Mouse (Mus musculus) lung, embryonic 16.5 days (tissue): Measurements from ENCODE around the gene Htr1d. TPM values are rescaled to one million over a fixed set of nuclear protein-coding genes. Genes with fewer than 3 reads are reported as not detected.

Experiments used
- ATAC-seq: fragments of 200-750 bp; cut with Nextera tagmentation; 2 replicates; pipeline ENCODE4 v1.8.0; 2017; ENCODE audit warnings: low read depth, mild to moderate bottlenecking, moderate library complexity
- H3K27ac ChIP-seq: fragments of 300-500 bp; sonication (generic); 2 replicates; pipeline ENCODE4 v1.5.1; 2014; ENCODE audit warnings: mild to moderate bottlenecking, control low read depth, low read length
- H3K27me3 ChIP-seq: fragments of 300-500 bp; sonication (generic); 2 replicates; pipeline ENCODE4 v1.6.1; 2014; ENCODE audit warnings: low read depth, low read length, mixed read lengths; ENCODE audit not compliant: control insufficient read depth, insufficient read depth
- H3K36me3 ChIP-seq: fragments of 300-500 bp; sonication (generic); 2 replicates; pipeline ENCODE4 v1.6.1; 2014; ENCODE audit warnings: low read length; ENCODE audit not compliant: control insufficient read depth, insufficient read depth
- H3K4me1 ChIP-seq: fragments of 300-500 bp; sonication (generic); replicated peaks from 2 replicates; pipeline ENCODE4 v1.6.1; 2014; ENCODE audit warnings: low read length, mixed read lengths; ENCODE audit not compliant: control insufficient read depth, insufficient read depth
- H3K4me2 ChIP-seq: fragments of 300-500 bp; sonication (generic); 2 replicates; pipeline ENCODE4 v1.6.1; 2014; ENCODE audit warnings: low read depth, low read length, control low read depth
- H3K4me3 ChIP-seq: fragments of 300-500 bp; sonication (generic); 2 replicates; pipeline ENCODE4 v1.5.1; 2014; ENCODE audit warnings: mild to moderate bottlenecking, low read length, control low read depth
- H3K9ac ChIP-seq: fragments of 300-500 bp; sonication (generic); 2 replicates; pipeline ENCODE4 v1.6.1; 2014; ENCODE audit warnings: low read length, control low read depth
- H3K9me3 ChIP-seq: fragments of 300-500 bp; sonication (generic); 2 replicates; pipeline ENCODE4 v1.6.1; 2016; ENCODE audit warnings: low read length; ENCODE audit not compliant: control insufficient read depth
- WGBS: fragments of 180-500 bp; shearing (Covaris S2); extraction: QIAGEN DNeasy Blood & Tissue Kit; methylation state at CpG from one replicate; pipeline ENCODE4 v1.1.7; 2014; 5-methylcytosine and 5-hydroxymethylcytosine counted together
- polyA plus RNA-seq: library from polyadenylated mRNA; unstranded; fragments of >200 nt; fragmentation: Nextera tagmentation; extraction: Ambion mirVana; gene quantifications from 2 replicates; pipeline ENCODE4 v1.2.1, GENCODE M21; 2015

Htr1d gene
- polyA plus RNA-seq, 1 experiment from 2014 or later, result not detected

DNA sequence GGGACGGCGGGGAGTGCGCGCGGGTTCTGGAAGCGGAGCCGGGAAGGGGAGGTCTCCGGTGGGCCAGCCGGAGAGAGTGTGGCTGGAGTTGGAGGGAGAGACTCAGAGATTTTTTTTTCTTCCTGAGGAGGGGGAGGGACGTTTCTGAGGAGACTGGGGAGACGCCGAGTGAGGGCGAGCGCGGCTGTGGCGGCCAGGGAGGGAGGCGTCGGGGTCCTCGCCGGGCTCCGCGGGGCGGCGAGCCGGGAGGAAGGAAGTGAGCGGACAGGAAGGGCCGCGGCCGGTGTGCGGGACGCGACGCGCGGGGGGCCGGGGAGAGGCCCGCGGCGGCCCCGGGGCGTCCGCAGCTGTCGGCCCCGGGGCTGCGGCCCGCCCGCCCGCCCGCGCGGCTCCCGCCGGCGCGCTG lies 46.6 kb downstream of the Htr1d start:
- Histone ChIP-seq H3K4me2 (peak overlapping the region; percentile 67), H3K9me3 (no peaks in the 10 kb centered on the region), H3K9ac (peak overlapping the region; percentile 93), H3K36me3 (no peaks in the 10 kb centered on the region), H3K4me3 (peak overlapping the region; percentile 90), H3K27me3 (no peaks in the 10 kb centered on the region), H3K4me1 (peaks cover 13% of the 10 kb centered on the region), H3K27ac (peak overlapping the region; percentile 97)
- WGBS, result under 1% methylated on average over 20 of the region's 55 CpGs
- ATAC-seq, result peak; percentile 90

DNA sequence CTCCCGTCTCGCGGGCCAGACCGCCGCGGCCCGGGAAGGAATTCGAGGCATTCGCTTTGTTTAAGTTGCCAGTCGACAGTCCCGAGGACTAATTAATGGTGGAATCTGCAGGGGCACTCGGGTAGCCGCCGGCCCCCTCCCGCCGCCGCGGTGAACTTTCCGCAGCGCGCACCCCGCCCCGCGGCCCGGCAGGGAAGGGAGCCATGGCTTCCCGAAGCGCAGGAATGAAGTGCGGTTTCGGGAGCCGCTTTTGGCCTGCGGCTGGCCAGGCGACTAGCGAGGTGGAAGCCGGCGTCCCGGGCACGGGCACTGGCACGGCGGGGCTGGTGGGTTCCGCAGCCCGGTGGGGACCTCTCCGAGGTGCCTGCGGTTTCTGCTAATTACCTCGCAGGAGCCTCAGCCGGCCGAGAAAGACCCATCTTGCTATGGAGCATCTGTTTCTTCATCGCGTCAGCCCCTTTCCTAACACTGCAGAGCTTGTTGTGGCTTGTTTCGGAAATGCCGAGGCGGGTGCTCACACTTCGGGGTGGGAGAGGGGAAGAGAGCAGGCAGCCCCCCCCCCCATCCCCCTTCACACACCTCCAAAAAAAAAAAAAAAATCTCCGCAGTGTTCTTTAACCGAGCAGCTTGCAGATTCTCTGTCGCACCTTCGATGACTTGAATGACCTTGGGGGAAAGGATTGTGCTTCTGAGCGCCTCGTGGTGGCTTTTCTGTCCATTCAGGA lies 47.2 kb downstream of the Htr1d start:
- Histone ChIP-seq H3K27me3 (no peaks in the 10 kb centered on the region), H3K27ac (peak overlapping the region; percentile 97), H3K4me2 (peak overlapping the region; percentile 67), H3K9ac (peak overlapping the region; percentile 93), H3K4me3 (peak overlapping the region; percentile 90), H3K36me3 (no peaks in the 10 kb centered on the region), H3K9me3 (no peaks in the 10 kb centered on the region), H3K4me1 (peaks cover 13% of the 10 kb centered on the region)
- under 1% methylated on average over 54 of the region's 58 CpGs for WGBS
- peak; percentile 23; the same call in 1 of the 2 replicates for ATAC-seq

DNA sequence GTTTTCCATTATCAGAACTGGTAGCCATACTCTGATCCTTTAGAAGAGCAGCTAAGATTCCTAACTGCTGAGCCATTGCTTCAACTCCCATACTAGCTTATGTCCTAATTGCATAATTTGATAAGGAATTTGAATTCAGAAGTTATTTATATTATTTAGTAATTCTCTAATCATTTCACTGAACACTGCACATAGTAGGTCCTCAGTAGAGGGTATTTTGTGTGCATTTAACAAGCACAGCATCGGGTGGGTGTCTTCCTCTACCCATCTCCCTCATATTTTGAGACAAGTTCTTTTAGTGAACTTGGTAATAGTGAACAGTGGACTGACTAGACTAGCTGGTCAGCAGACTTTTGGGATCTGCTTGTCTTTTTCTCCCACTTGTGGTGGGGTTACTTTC lies 53.4 kb downstream of the Htr1d start:
- no peak for ATAC-seq
- Histone ChIP-seq H3K27ac (no peak overlapping the region), H3K27me3 (no peaks in the 10 kb centered on the region), H3K4me2 (no peak overlapping the region), H3K4me3 (no peak overlapping the region), H3K4me1 (no peaks in the 10 kb centered on the region; the same call in 1 of the 2 replicates), H3K9ac (no peak overlapping the region), H3K36me3 (no peaks in the 10 kb centered on the region), H3K9me3 (no peaks in the 10 kb centered on the region)
- 96% methylated on average over 1 of the region's 1 CpGs for WGBS

DNA sequence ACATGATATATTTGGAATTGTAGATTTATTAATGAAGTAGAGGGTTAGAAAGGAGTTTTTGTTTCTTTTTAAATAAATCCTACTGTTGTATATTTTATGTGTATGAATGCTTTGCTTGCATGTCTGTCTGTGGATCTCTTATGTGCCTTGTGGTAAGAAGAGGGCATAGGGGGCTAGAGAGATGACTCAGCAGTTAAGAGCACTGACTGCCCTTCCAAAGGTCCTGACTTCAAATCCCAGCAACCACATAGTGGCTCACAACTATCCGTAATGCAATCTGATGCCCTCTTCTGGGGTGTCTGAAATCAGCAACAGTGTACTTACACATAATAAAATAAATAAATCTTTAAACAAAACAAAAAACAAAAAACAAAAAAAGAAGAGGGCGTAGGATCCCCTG lies 63.2 kb downstream of the Htr1d start:
- Histone ChIP-seq H3K9me3 (no peaks in the 10 kb centered on the region), H3K9ac (no peak overlapping the region), H3K4me1 (no peaks in the 10 kb centered on the region), H3K27ac (no peak overlapping the region), H3K4me3 (no peak overlapping the region), H3K27me3 (no peaks in the 10 kb centered on the region), H3K4me2 (no peak overlapping the region), H3K36me3 (no peaks in the 10 kb centered on the region)
- no peak for ATAC-seq
- 88% methylated on average over 2 of the region's 2 CpGs for WGBS

Other genes with a start within 250 kb of the Htr1d start
- gene Asap3, start 217.2 kb upstream of the Htr1d start, polyA plus RNA-seq, result 8.2 and 9.1 TPM in 2 replicates
- gene Tcea3, start 175.8 kb upstream of the Htr1d start, polyA plus RNA-seq, result 20.3 and 22.9 TPM in 2 replicates
- 27.6 and 28.1 TPM in 2 replicates for gene Zfp46, start 138.8 kb upstream of the Htr1d start, polyA plus RNA-seq
- gene Hnrnpr, start 112.6 kb upstream of the Htr1d start, polyA plus RNA-seq, result 146 and 158 TPM in 2 replicates
- 0.20 and 0.23 TPM in 2 replicates for gene 6030445D17Rik, start 38.7 kb downstream of the Htr1d start, polyA plus RNA-seq
- 100 and 115 TPM in 2 replicates for gene Luzp1, start 46.2 kb downstream of the Htr1d start, polyA plus RNA-seq
- gene Kdm1a, start 179.2 kb downstream of the Htr1d start, polyA plus RNA-seq, result 20.0 and 24.9 TPM in 2 replicates
- not detected in 2 replicates for gene Tex46, start 186.9 kb downstream of the Htr1d start, polyA plus RNA-seq
- not detected in 2 replicates for gene Lactbl1, start 199.1 kb downstream of the Htr1d start, polyA plus RNA-seq